Mouse (Mus musculus): ENCODE results near the gene Anp32e. TPM values are rescaled to one million over a fixed set of nuclear protein-coding genes. Genes with fewer than 3 reads are reported as not detected.
A peak's percentile ranks its signal among the peaks of the same experiment; 100 is the strongest.
"Not testable (repeated sequence)": the region's sequence is repeated elsewhere in the genome, so short reads cannot be mapped to it uniquely, and the experiment has no call there.

The Anp32e gene
- polyA plus RNA-seq, 1 experiment from 2014 or later = 123 TPM

GRCm38 (mm10) chr3:95933111-95933750 is 4.2 kb downstream of the Anp32e start:
- ATAC-seq (replicated peaks) = no peak
- H3K27ac ChIP-seq = no peak overlapping the region
- WGBS = 90% methylated on average over 7 of the region's 7 CpGs

GRCm38 (mm10) chr3:95934448-95934847 is 5.4 kb downstream of the Anp32e start:
- Histone ChIP-seq H3K27ac (no peak overlapping the region), H3K4me1 (peaks cover 8% of the 10 kb centered on the region), H3K36me3 (replicated peaks) (peaks cover 25% of the 10 kb centered on the region), H3K4me3 (no peak overlapping the region), H3K27me3 (replicated peaks) (no peaks in the 10 kb centered on the region), H3K9me3 (no peaks in the 10 kb centered on the region), H3K4me2 (no peak overlapping the region), H3K9ac (no peak overlapping the region)
- whole genome bisulfite sequencing = 97% methylated on average over 1 of the region's 1 CpGs
- ATAC-seq (replicated peaks) = no peak

More at GRCm38 (mm10) chr3:95933111-95933750, 4.2 kb downstream of the Anp32e start:
- H3K27me3 ChIP-seq (replicated peaks) = no peaks in the 10 kb centered on the region
- H3K9ac ChIP-seq = no peak overlapping the region
- peaks cover 16% of the 10 kb centered on the region for H3K36me3 ChIP-seq (replicated peaks)
- no peaks in the 10 kb centered on the region for H3K9me3 ChIP-seq
- H3K4me1 ChIP-seq = peaks cover 12% of the 10 kb centered on the region
- H3K4me3 ChIP-seq = no peak overlapping the region
- H3K4me2 ChIP-seq = no peak overlapping the region

- Histone ChIP-seq H3K4me1 (no peaks in the 10 kb centered on the region), H3K9ac (no peak overlapping the region), H3K9me3 (no peaks in the 10 kb centered on the region), H3K4me2 (no peak overlapping the region), H3K27ac (no peak overlapping the region), H3K4me3 (no peak overlapping the region), H3K27me3 (replicated peaks) (no peaks in the 10 kb centered on the region), H3K36me3 (replicated peaks) (peaks cover 41% of the 10 kb centered on the region)
- WGBS = 95% methylated on average over 8 of the region's 8 CpGs
- no peak for ATAC-seq (replicated peaks)
Observed at GRCm38 (mm10) chr3:95938217-95938616, 9.2 kb downstream of the Anp32e start.

GRCm38 (mm10) chr3:95938835-95939234 is 9.8 kb downstream of the Anp32e start:
- no peak overlapping the region for H3K27ac ChIP-seq
- no peak for ATAC-seq (replicated peaks)
- 94% methylated on average over 15 of the region's 15 CpGs for WGBS
- no peak overlapping the region for H3K4me2 ChIP-seq
- H3K27me3 ChIP-seq (replicated peaks) = no peaks in the 10 kb centered on the region
- no peak overlapping the region for H3K9ac ChIP-seq
- peaks cover 41% of the 10 kb centered on the region for H3K36me3 ChIP-seq (replicated peaks)
- no peaks in the 10 kb centered on the region for H3K9me3 ChIP-seq
- H3K4me1 ChIP-seq = no peaks in the 10 kb centered on the region
- H3K4me3 ChIP-seq = no peak overlapping the region

- no peak for ATAC-seq (replicated peaks)
- no peaks in the 10 kb centered on the region for H3K9me3 ChIP-seq
- no peak overlapping the region for H3K27ac ChIP-seq
- H3K9ac ChIP-seq = no peak overlapping the region
- H3K4me2 ChIP-seq = no peak overlapping the region
- no peaks in the 10 kb centered on the region for H3K4me1 ChIP-seq
- WGBS = 84% methylated on average over 6 of the region's 6 CpGs
- H3K36me3 ChIP-seq (replicated peaks) = peaks cover 34% of the 10 kb centered on the region
- no peaks in the 10 kb centered on the region for H3K27me3 ChIP-seq (replicated peaks)
- no peak overlapping the region for H3K4me3 ChIP-seq
Observed at GRCm38 (mm10) chr3:95942749-95943148, 13.7 kb downstream of the Anp32e start.

GRCm38 (mm10) chr3:95943226-95943625 is 14.2 kb downstream of the Anp32e start:
- ATAC-seq (replicated peaks) = no peak

GRCm38 (mm10) chr3:95944742-95945141 is 15.7 kb downstream of the Anp32e start:
- ATAC-seq (replicated peaks) = no peak
- Histone ChIP-seq H3K36me3 (replicated peaks) (peaks cover 20% of the 10 kb centered on the region), H3K9ac (no peak overlapping the region), H3K27me3 (replicated peaks) (no peaks in the 10 kb centered on the region), H3K4me3 (no peak overlapping the region), H3K4me1 (no peaks in the 10 kb centered on the region), H3K4me2 (no peak overlapping the region), H3K27ac (no peak overlapping the region), H3K9me3 (no peaks in the 10 kb centered on the region)
- 92% methylated on average over 8 of the region's 8 CpGs for WGBS

More at GRCm38 (mm10) chr3:95943226-95943625, 14.2 kb downstream of the Anp32e start:
- WGBS = 91% methylated on average over 7 of the region's 7 CpGs
- Histone ChIP-seq H3K4me2 (no peak overlapping the region), H3K36me3 (replicated peaks) (peaks cover 30% of the 10 kb centered on the region), H3K9me3 (no peaks in the 10 kb centered on the region), H3K4me1 (no peaks in the 10 kb centered on the region), H3K27ac (no peak overlapping the region), H3K9ac (no peak overlapping the region), H3K4me3 (no peak overlapping the region), H3K27me3 (replicated peaks) (no peaks in the 10 kb centered on the region)

- Histone ChIP-seq H3K36me3 (replicated peaks) (peaks cover 17% of the 10 kb centered on the region), H3K4me3 (no peak overlapping the region), H3K4me2 (no peak overlapping the region), H3K9me3 (no peaks in the 10 kb centered on the region), H3K4me1 (no peaks in the 10 kb centered on the region; the same call in 1 of the 2 replicates), H3K27me3 (replicated peaks) (no peaks in the 10 kb centered on the region), H3K27ac (no peak overlapping the region), H3K9ac (no peak overlapping the region)
- 75% methylated on average over 14 of the region's 14 CpGs for WGBS
- no peak for ATAC-seq (replicated peaks)
Observed at GRCm38 (mm10) chr3:95945731-95946240, 16.7 kb downstream of the Anp32e start.

GRCm38 (mm10) chr3:95948325-95948724 is 19.3 kb downstream of the Anp32e start:
- no peaks in the 10 kb centered on the region for H3K9me3 ChIP-seq
- no peak overlapping the region for H3K27ac ChIP-seq
- 90% methylated on average over 5 of the region's 5 CpGs for WGBS
- H3K9ac ChIP-seq = no peak overlapping the region
- H3K4me2 ChIP-seq = no peak overlapping the region
- ATAC-seq (replicated peaks) = no peak
- no peak overlapping the region for H3K4me3 ChIP-seq
- peaks cover 5% of the 10 kb centered on the region; the same call in 1 of the 2 replicates for H3K4me1 ChIP-seq
- H3K27me3 ChIP-seq (replicated peaks) = no peaks in the 10 kb centered on the region
- peaks cover 5% of the 10 kb centered on the region; the same call in 1 of the 2 replicates for H3K36me3 ChIP-seq (replicated peaks)

GRCm38 (mm10) chr3:95950763-95951551 is 21.9 kb downstream of the Anp32e start:
- Histone ChIP-seq H3K4me2 (peak overlapping the region; percentile 71), H3K9me3 (no peaks in the 10 kb centered on the region), H3K4me3 (peak overlapping the region; percentile 46), H3K9ac (peak overlapping the region; percentile 63), H3K27me3 (replicated peaks) (no peaks in the 10 kb centered on the region), H3K36me3 (replicated peaks) (peaks cover under 1% of the 10 kb centered on the region; the same call in 1 of the 2 replicates), H3K27ac (peak overlapping the region; percentile 98), H3K4me1 (peaks cover 5% of the 10 kb centered on the region; the same call in 1 of the 2 replicates)
- peak; percentile 97 for ATAC-seq (replicated peaks)
- under 1% methylated on average over 49 of the region's 49 CpGs for WGBS

- H3K36me3 ChIP-seq (replicated peaks); H3K4me1 ChIP-seq; H3K9me3 ChIP-seq; H3K27me3 ChIP-seq (replicated peaks): not testable (repeated sequence)
- peak overlapping the region; percentile 71 for H3K4me2 ChIP-seq
- H3K27ac ChIP-seq = peak overlapping the region; percentile 98
- H3K4me3 ChIP-seq = peak overlapping the region; percentile 46
- ATAC-seq (replicated peaks) = peak; percentile 37
- 66% methylated on average over 12 of the region's 12 CpGs for WGBS
- H3K9ac ChIP-seq = peak overlapping the region; percentile 63
Observed at GRCm38 (mm10) chr3:95951566-95951965, 22.5 kb downstream of the Anp32e start.

GRCm38 (mm10) chr3:95953023-95953422 is 24.0 kb downstream of the Anp32e start:
- H3K27me3 ChIP-seq (replicated peaks) = no peaks in the 10 kb centered on the region
- no peaks in the 10 kb centered on the region for H3K36me3 ChIP-seq (replicated peaks)
- ATAC-seq (replicated peaks) = no peak
- H3K4me2 ChIP-seq = no peak overlapping the region
- no peak overlapping the region for H3K4me3 ChIP-seq
- peaks cover 5% of the 10 kb centered on the region; the same call in 1 of the 2 replicates for H3K4me1 ChIP-seq
- no peaks in the 10 kb centered on the region for H3K9me3 ChIP-seq
- no peak overlapping the region for H3K9ac ChIP-seq
- H3K27ac ChIP-seq = peak overlapping the region; percentile 64

All from midbrain, embryonic 15.5 days (tissue).